ENCODE assay signal across 10 mouse cellular contexts in the genomic region with DNA sequence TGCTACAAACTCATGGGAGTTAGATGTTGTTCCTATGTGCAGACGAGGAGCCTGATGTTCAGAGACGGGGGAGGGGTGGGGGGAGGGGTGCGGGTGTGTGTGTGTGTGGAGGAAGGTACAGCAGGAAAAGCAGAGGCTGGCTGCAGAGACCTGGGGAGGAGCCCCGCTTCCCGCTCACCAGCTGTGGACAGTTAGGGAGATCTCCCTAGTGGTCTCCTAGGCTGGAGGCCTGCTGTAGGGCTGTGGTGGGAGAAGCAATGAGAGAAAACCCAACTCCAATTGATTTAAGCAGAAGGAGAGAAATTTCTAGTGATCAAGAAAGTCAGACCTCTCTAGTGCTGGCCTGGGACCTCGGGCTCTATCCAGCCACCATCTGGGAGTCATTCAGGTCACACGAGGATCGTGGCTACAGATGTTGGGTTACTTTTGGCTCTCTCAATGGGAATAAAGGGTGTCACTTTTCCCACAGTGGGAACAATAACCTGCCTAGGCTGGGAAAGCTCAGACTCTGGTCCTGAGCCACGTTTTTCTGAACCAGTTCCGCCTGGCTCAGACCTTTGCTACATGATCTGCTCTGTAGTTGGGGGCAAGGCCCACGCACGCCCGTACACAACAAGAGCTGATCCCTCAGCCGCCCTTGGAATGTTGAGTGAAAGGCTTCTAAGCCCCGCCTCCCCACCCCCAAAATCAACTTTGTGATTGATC. TPM values are rescaled to one million over a fixed set of nuclear protein-coding genes. Genes with fewer than 3 reads are reported as not detected.
A peak's percentile ranks its signal among the peaks of the same experiment; 100 is the strongest.
DNase-seq lines count a peak whose midpoint lies in the region; ATAC-seq and TF ChIP-seq lines count a peak whose summit lies in the region.
"Had no signal": no experiment of that assay in that cellular context is flagged by ENCODE, and none has a peak within 500 bp of the region (broad histone marks: within the 10 kb centered on the region; RNA-seq: fewer than 3 reads in every experiment).

No protein-coding gene starts in this region.

- H3K4me3 ChIP-seq in forebrain, embryonic 16.5 days (replicated peaks; ENCODE audit: low read length), result no peak overlapping the region
- H3K4me3 ChIP-seq in forebrain, embryonic 15.5 days, result no peak overlapping the region
- no peak overlapping the region for H3K4me3 ChIP-seq in midbrain, embryonic 13.5 days (replicated peaks)
- H3K4me3 ChIP-seq in midbrain, embryonic 16.5 days (ENCODE audit: low read depth, low read length), result no peak overlapping the region
- H3K4me3 ChIP-seq in limb, embryonic 12.5 days (replicated peaks), result no peak overlapping the region
- H3K4me3 ChIP-seq in layer of hippocampus, adult 2 months, result no peak overlapping the region
- H3K4me3 ChIP-seq in thymus, adult 2 months (ENCODE audit: control insufficient read depth, insufficient read depth, low read length), result no peak overlapping the region
- H3K4me3 ChIP-seq: left cerebral cortex, adult 2 months had no signal

- no peak overlapping the region for H3K27ac ChIP-seq in forebrain, embryonic 16.5 days (ENCODE audit: low read length)
- H3K27ac ChIP-seq in forebrain, embryonic 15.5 days (replicated peaks), result no peak overlapping the region
- H3K27ac ChIP-seq in midbrain, embryonic 13.5 days, result no peak overlapping the region
- no peak overlapping the region for H3K27ac ChIP-seq in midbrain, embryonic 16.5 days (ENCODE audit: low read length)
- H3K27ac ChIP-seq in limb, embryonic 12.5 days, result peak overlapping the region; percentile 88
- H3K27ac ChIP-seq in layer of hippocampus, adult 2 months, result no peak overlapping the region
- H3K27ac ChIP-seq in thymus, adult 2 months (ENCODE audit: control insufficient read depth, insufficient read depth, low read length), result no peak overlapping the region
- H3K27ac ChIP-seq: left cerebral cortex, adult 2 months had no signal

- 0 out of 2 replicates have a peak, but pooled peaks have one; percentile 31 for ATAC-seq in forebrain, embryonic 16.5 days
- no peak for ATAC-seq in forebrain, embryonic 15.5 days (replicated peaks)
- 0 out of 2 replicates have a peak, but pooled peaks have one; percentile 50 for ATAC-seq in midbrain, embryonic 13.5 days
- no peak for ATAC-seq in midbrain, embryonic 16.5 days
- ATAC-seq in limb, embryonic 12.5 days (ENCODE audit: insufficient number of reproducible peaks, insufficient read depth, low FRiP score, low TSS enrichment, low read depth), result peak; percentile 68

- H3K9ac ChIP-seq in forebrain, embryonic 16.5 days (replicated peaks; ENCODE audit: low read depth, low read length), result no peak overlapping the region
- H3K9ac ChIP-seq in forebrain, embryonic 15.5 days (replicated peaks), result no peak overlapping the region
- no peak overlapping the region for H3K9ac ChIP-seq in midbrain, embryonic 13.5 days (replicated peaks)
- H3K9ac ChIP-seq in midbrain, embryonic 16.5 days (ENCODE audit: low read depth, low read length), result no peak overlapping the region
- no peak overlapping the region for H3K9ac ChIP-seq in limb, embryonic 12.5 days (replicated peaks)

- no peaks in the 10 kb centered on the region for H3K27me3 ChIP-seq in forebrain, embryonic 16.5 days (replicated peaks; ENCODE audit: control insufficient read depth, insufficient read depth, low read length)
- H3K27me3 ChIP-seq in forebrain, embryonic 15.5 days, result no peaks in the 10 kb centered on the region
- H3K27me3 ChIP-seq in midbrain, embryonic 13.5 days, result no peaks in the 10 kb centered on the region
- no peaks in the 10 kb centered on the region for H3K27me3 ChIP-seq in midbrain, embryonic 16.5 days (ENCODE audit: control insufficient read depth, insufficient read depth, low read depth, low read length)
- H3K27me3 ChIP-seq in limb, embryonic 12.5 days, result no peaks in the 10 kb centered on the region
- no peaks in the 10 kb centered on the region for H3K27me3 ChIP-seq in thymus, adult 2 months (ENCODE audit: control insufficient read depth, insufficient read depth, low read length)

- no peak for TF ChIP-seq CTCF in layer of hippocampus, adult 2 months (conservative IDR thresholded peaks at IDR 0.05)
- TF ChIP-seq CTCF in thymus, adult 2 months (IDR thresholded peaks at IDR 0.05; ENCODE audit: borderline replicate concordance, control insufficient read depth, extremely low read depth, insufficient read depth, low read length, poor library complexity), result no peak

- DNase-seq in layer of hippocampus, adult 2 months (ENCODE audit: low spot score in 2 of 2), result no peak
- DNase-seq in thymus, adult 2 months, result no peak
- no peak for DNase-seq in left cerebral cortex, postnatal 36 days (ENCODE audit: low spot score in 2 of 2)
- DNase-seq: thymus, postnatal 36 days had no signal

- no peaks in the 10 kb centered on the region for H3K9me3 ChIP-seq in forebrain, embryonic 16.5 days (ENCODE audit: control insufficient read depth, low read length)
- no peaks in the 10 kb centered on the region for H3K9me3 ChIP-seq in forebrain, embryonic 15.5 days
- no peaks in the 10 kb centered on the region for H3K9me3 ChIP-seq in midbrain, embryonic 13.5 days
- H3K9me3 ChIP-seq in midbrain, embryonic 16.5 days (replicated peaks; ENCODE audit: control insufficient read depth, low read length, poor library complexity, severe bottlenecking), result no peaks in the 10 kb centered on the region
- no peaks in the 10 kb centered on the region for H3K9me3 ChIP-seq in limb, embryonic 12.5 days

- intact Hi-C loops in left cerebral cortex, postnatal 36 days (cut with DNase I), result loop anchor here (5.0 kb wide), 2 partner anchors 117 to 397 kb away; no protein-coding TSS in a partner anchor

- H3K4me1 ChIP-seq in forebrain, embryonic 16.5 days (replicated peaks; ENCODE audit: control insufficient read depth, insufficient read depth, low read length), result no peaks in the 10 kb centered on the region
- no peaks in the 10 kb centered on the region for H3K4me1 ChIP-seq in forebrain, embryonic 15.5 days
- peaks cover 5% of the 10 kb centered on the region; the same call in 1 of the 2 replicates for H3K4me1 ChIP-seq in midbrain, embryonic 13.5 days (replicated peaks)
- H3K4me1 ChIP-seq in midbrain, embryonic 16.5 days (ENCODE audit: control insufficient read depth, insufficient read depth, low read length), result no peaks in the 10 kb centered on the region
- peaks cover 33% of the 10 kb centered on the region for H3K4me1 ChIP-seq in limb, embryonic 12.5 days (replicated peaks)
- H3K4me1 ChIP-seq in thymus, adult 2 months (replicated peaks; ENCODE audit: control insufficient read depth, insufficient read depth, low read length), result peaks cover 5% of the 10 kb centered on the region; the same call in 1 of the 2 replicates

- no peak overlapping the region for H3K4me2 ChIP-seq in forebrain, embryonic 16.5 days (ENCODE audit: low read length)
- no peak overlapping the region for H3K4me2 ChIP-seq in forebrain, embryonic 15.5 days (replicated peaks)
- H3K4me2 ChIP-seq in midbrain, embryonic 13.5 days (replicated peaks), result no peak overlapping the region
- H3K4me2 ChIP-seq in midbrain, embryonic 16.5 days (ENCODE audit: low read length), result no peak overlapping the region
- H3K4me2 ChIP-seq in limb, embryonic 12.5 days, result 0 out of 2 replicates have a peak overlapping the region, but pooled peaks have one; percentile 8

- no peaks in the 10 kb centered on the region for H3K36me3 ChIP-seq in forebrain, embryonic 16.5 days (ENCODE audit: control insufficient read depth, insufficient read depth)
- no peaks in the 10 kb centered on the region for H3K36me3 ChIP-seq in forebrain, embryonic 15.5 days
- H3K36me3 ChIP-seq in midbrain, embryonic 13.5 days, result no peaks in the 10 kb centered on the region
- no peaks in the 10 kb centered on the region for H3K36me3 ChIP-seq in midbrain, embryonic 16.5 days (ENCODE audit: control insufficient read depth, insufficient read depth, low read length)
- H3K36me3 ChIP-seq in limb, embryonic 12.5 days, result no peaks in the 10 kb centered on the region
- no peaks in the 10 kb centered on the region for H3K36me3 ChIP-seq in thymus, adult 2 months (ENCODE audit: control insufficient read depth, insufficient read depth, low read length)

- 53% methylated on average over 15 of the region's 15 CpGs for WGBS in forebrain, embryonic 16.5 days
- WGBS in forebrain, embryonic 15.5 days, result 57% methylated on average over 15 of the region's 15 CpGs
- WGBS in midbrain, embryonic 13.5 days, result 56% methylated on average over 15 of the region's 15 CpGs
- 58% methylated on average over 15 of the region's 15 CpGs for WGBS in midbrain, embryonic 16.5 days
- 37% methylated on average over 15 of the region's 15 CpGs for WGBS in limb, embryonic 12.5 days
- 65% methylated on average over 15 of the region's 15 CpGs for WGBS in thymus, adult 2 months

- TF ChIP-seq POLR2A in thymus, adult 2 months (IDR thresholded peaks at IDR 0.05; ENCODE audit: control insufficient read depth, extremely low read depth, insufficient read depth, low read length, poor library complexity), result no peak

RNA-seq across cellular contexts. Expression of a gene that starts 36.8 kb away (rescaled TPM):
- polyA plus RNA-seq in forebrain, embryonic 16.5 days (2015; fragmentation: Nextera tagmentation; extraction: Ambion mirVana), result 0.08 TPM in 1 of 2 replicates, not detected in the other
- 0.23 TPM in 1 of 2 replicates, not detected in the other for polyA plus RNA-seq in forebrain, embryonic 15.5 days (2015; fragmentation: Nextera tagmentation; extraction: Ambion mirVana)
- 0.17 TPM in 1 of 2 replicates, not detected in the other for polyA plus RNA-seq in midbrain, embryonic 13.5 days (2015; fragmentation: Nextera tagmentation; extraction: Ambion mirVana)
- 0.09 TPM in 1 of 2 replicates, not detected in the other for polyA plus RNA-seq in midbrain, embryonic 16.5 days (2015; fragmentation: Nextera tagmentation; extraction: Ambion mirVana)
- polyA plus RNA-seq in limb, embryonic 12.5 days (2016; fragmentation: Nextera tagmentation; extraction: Ambion mirVana), result 0.10 TPM in 1 of 2 replicates, not detected in the other
- total RNA-seq in layer of hippocampus, adult 2 months (2021), result not detected
- polyA plus RNA-seq in thymus, adult 2 months (2012; rRNA removed), result 0.05 and 2.5 TPM in 2 replicates
- under 1 TPM in 1 of 2 experiments, not detected in 1; 0.18 TPM for total RNA-seq in left cerebral cortex, postnatal 36 days (2021)

Comparison
In these comparisons a context has a peak if more than half of its experiments do, and no peak if none do; other contexts are left out.
1. ATAC-seq: peak in forebrain, embryonic 16.5 days (single experiment), midbrain, embryonic 13.5 days (single experiment) and limb, embryonic 12.5 days (single experiment); none in forebrain, embryonic 15.5 days (single experiment) and midbrain, embryonic 16.5 days (single experiment).